Mouse (Mus musculus) myocyte (in vitro differentiated cells): ENCODE results near the gene C2cd4a.

Source experiments
- CEBPB ChIP-seq: IDR thresholded peaks from 2 replicates; pipeline ENCODE4 v1.6.1; 2011; ENCODE audit warnings: mild to moderate bottlenecking, moderate library complexity; ENCODE audit not compliant: poor library complexity, insufficient read depth, severe bottlenecking
- MAX ChIP-seq: IDR thresholded peaks from one replicate; pipeline ENCODE4 v1.6.1; 2011; ENCODE audit warnings: low read depth, mild to moderate bottlenecking, control low read depth
- MYOG ChIP-seq, 3 experiments: IDR thresholded peaks; one replicate each; pipeline ENCODE4 v1.6.1; 2011; ENCODE audit warnings: control low read depth in 2 of 3, low read depth in 2 of 3, mild to moderate bottlenecking in 2 of 3; ENCODE audit not compliant: insufficient read length in 2 of 3, control insufficient read depth in 1 of 3, insufficient read depth in 1 of 3
- POLR2A ChIP-seq: IDR thresholded peaks from one replicate; pipeline ENCODE4 v1.6.1; 2011; ENCODE audit warnings: low read depth, mild to moderate bottlenecking, control low read depth, moderate library complexity; ENCODE audit not compliant: insufficient read length
- REST ChIP-seq: IDR thresholded peaks from one replicate; pipeline ENCODE4 v1.6.1; 2011; ENCODE audit warnings: mild to moderate bottlenecking, control low read depth, moderate library complexity; ENCODE audit not compliant: insufficient read depth, insufficient read length
- TCF12 ChIP-seq: IDR thresholded peaks from one replicate; pipeline ENCODE4 v1.6.1; 2011; ENCODE audit warnings: mild to moderate bottlenecking, control low read depth; ENCODE audit not compliant: poor library complexity, insufficient read depth, severe bottlenecking

DNA sequence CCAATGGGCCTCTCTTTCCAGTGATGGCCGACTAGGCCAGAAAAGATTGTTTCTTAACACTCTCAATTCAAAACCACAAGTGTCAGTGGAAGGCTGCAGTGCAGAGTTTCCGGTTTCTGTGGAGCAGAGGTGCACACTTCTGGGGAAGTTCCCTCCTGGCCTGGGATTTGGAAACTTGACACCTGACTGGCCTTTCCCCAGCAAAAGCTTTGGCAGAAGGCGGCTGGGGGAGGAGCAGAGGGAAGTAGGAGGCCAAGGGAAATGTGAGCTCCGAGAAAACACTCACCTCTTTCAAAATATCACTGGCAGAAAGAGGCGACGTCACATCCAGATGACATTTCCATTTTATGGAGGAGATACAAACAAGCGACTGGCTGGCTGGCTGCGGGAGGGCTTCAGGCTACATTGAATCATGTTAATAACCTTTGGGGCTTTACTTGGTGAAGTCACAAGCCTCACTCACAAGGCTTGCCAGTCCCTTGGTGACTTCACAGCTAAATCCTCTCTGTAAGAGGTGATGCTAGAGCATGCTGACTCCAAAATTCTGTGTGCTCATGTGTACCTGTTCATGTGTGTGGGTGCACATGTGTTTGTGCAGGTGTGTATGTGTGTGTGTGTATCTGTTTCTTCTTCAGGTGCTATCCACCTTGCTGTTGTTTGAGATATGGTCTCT is 18.3 kb downstream of the C2cd4a start:
- no peak for TF ChIP-seq MAX
- no peak for TF ChIP-seq POLR2A
- TF ChIP-seq CEBPB, result no peak
- TF ChIP-seq TCF12, result no peak
- no peak for TF ChIP-seq MYOG (IDR thresholded peaks at IDR 0.05; ENCODE audit: control insufficient read depth in 1 of 3, insufficient read depth in 1 of 3, insufficient read length in 2 of 3, low read depth in 2 of 3)
- no peak for TF ChIP-seq REST
